Mouse (Mus musculus): ENCODE measurements at regions not wholly inside any gene's neighbourhood (a gene's known extent, or its start where the extent isn't known, plus 50 kb on each side); places are given as distances from the start of the nearest gene placed in this dataset.

DNA sequence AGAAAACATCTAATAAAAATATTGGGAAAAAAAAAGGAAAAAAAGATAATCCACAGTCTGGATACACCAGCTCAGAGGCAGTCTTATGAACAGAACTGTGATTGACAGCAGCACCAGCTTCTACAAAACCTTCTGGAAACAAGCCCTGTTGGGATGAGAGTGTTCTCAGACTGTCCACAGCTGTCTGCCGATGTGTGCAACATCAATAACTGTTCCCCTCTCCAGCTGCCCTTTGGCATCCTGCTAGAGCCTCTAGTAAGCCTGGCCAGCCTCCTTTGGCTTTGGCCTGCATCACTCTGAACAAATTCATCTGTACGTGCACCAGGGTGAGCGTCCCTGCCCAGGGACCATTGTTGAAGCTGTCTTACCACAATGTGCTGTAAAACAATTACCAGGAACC, 137.0 kb upstream of the Irs2 start:
- no peak for TF ChIP-seq CTCF (IDR thresholded peaks at IDR 0.05; ENCODE audit: extremely low read depth, insufficient read length, insufficient replicate concordance, low read depth, low read length)
- no peak for TF ChIP-seq POLR2A (IDR thresholded peaks at IDR 0.05; ENCODE audit: low read depth, low read length)

All from small intestine, adult 2 months (tissue).